Mouse (Mus musculus): Measurements from ENCODE around the gene Fam25c. TPM values are rescaled to one million over a fixed set of nuclear protein-coding genes. Genes with fewer than 3 reads are reported as not detected.
A peak's percentile ranks its signal among the peaks of the same experiment; 100 is the strongest.

Fam25c gene
- polyA plus RNA-seq, 1 experiment from 2014 or later = not detected

- H3K4me1 ChIP-seq = no peaks in the 10 kb centered on the region
- H3K9me3 ChIP-seq = no peaks in the 10 kb centered on the region
- ATAC-seq (replicated peaks) = peak; percentile 46; the same call in 1 of the 2 replicates
- H3K27ac ChIP-seq (replicated peaks) = no peak overlapping the region
- H3K4me2 ChIP-seq (replicated peaks) = no peak overlapping the region
- no peak overlapping the region for H3K9ac ChIP-seq (replicated peaks)
- 67% methylated on average over 12 of the region's 12 CpGs for WGBS
- H3K36me3 ChIP-seq = peaks cover 30% of the 10 kb centered on the region
- no peaks in the 10 kb centered on the region for H3K27me3 ChIP-seq
- no peak overlapping the region for H3K4me3 ChIP-seq
Measured at GRCm38 (mm10) chr14:34345771-34346566, 9.3 kb downstream of the Fam25c start.

GRCm38 (mm10) chr14:34344361-34344760 is 10.9 kb downstream of the Fam25c start:
- Histone ChIP-seq H3K4me2 (replicated peaks) (no peak overlapping the region), H3K27ac (replicated peaks) (no peak overlapping the region), H3K36me3 (peaks cover 43% of the 10 kb centered on the region), H3K4me1 (no peaks in the 10 kb centered on the region), H3K27me3 (no peaks in the 10 kb centered on the region), H3K4me3 (no peak overlapping the region), H3K9me3 (no peaks in the 10 kb centered on the region), H3K9ac (replicated peaks) (no peak overlapping the region)
- ATAC-seq (replicated peaks) = no peak
- WGBS = 65% methylated on average over 5 of the region's 5 CpGs

GRCm38 (mm10) chr14:34343078-34343477 is 12.2 kb downstream of the Fam25c start:
- H3K9me3 ChIP-seq = no peaks in the 10 kb centered on the region
- H3K9ac ChIP-seq (replicated peaks) = no peak overlapping the region
- H3K27ac ChIP-seq (replicated peaks) = no peak overlapping the region
- ATAC-seq (replicated peaks) = no peak
- H3K36me3 ChIP-seq = peaks cover 55% of the 10 kb centered on the region
- no peaks in the 10 kb centered on the region for H3K4me1 ChIP-seq
- 93% methylated on average over 4 of the region's 4 CpGs for WGBS
- H3K4me3 ChIP-seq = no peak overlapping the region
- H3K27me3 ChIP-seq = no peaks in the 10 kb centered on the region
- no peak overlapping the region for H3K4me2 ChIP-seq (replicated peaks)

- H3K4me1 ChIP-seq = no peaks in the 10 kb centered on the region
- no peak overlapping the region for H3K9ac ChIP-seq (replicated peaks)
- peaks cover 66% of the 10 kb centered on the region for H3K36me3 ChIP-seq
- no peaks in the 10 kb centered on the region for H3K9me3 ChIP-seq
- H3K27me3 ChIP-seq = no peaks in the 10 kb centered on the region
- no peak overlapping the region for H3K27ac ChIP-seq (replicated peaks)
- 92% methylated on average over 4 of the region's 4 CpGs for WGBS
- H3K4me3 ChIP-seq = no peak overlapping the region
- ATAC-seq (replicated peaks) = no peak
- no peak overlapping the region for H3K4me2 ChIP-seq (replicated peaks)
Measured at GRCm38 (mm10) chr14:34341993-34342392, 13.2 kb downstream of the Fam25c start.

- Histone ChIP-seq H3K4me2 (replicated peaks) (no peak overlapping the region), H3K9me3 (no peaks in the 10 kb centered on the region), H3K9ac (replicated peaks) (no peak overlapping the region), H3K36me3 (peaks cover 88% of the 10 kb centered on the region), H3K27ac (replicated peaks) (no peak overlapping the region), H3K27me3 (no peaks in the 10 kb centered on the region), H3K4me1 (no peaks in the 10 kb centered on the region), H3K4me3 (no peak overlapping the region)
- ATAC-seq (replicated peaks) = no peak
- WGBS = 43% methylated on average over 1 of the region's 1 CpGs
Measured at GRCm38 (mm10) chr14:34339446-34339845, 15.8 kb downstream of the Fam25c start.

- Histone ChIP-seq H3K9ac (replicated peaks) (no peak overlapping the region), H3K4me3 (no peak overlapping the region), H3K27me3 (no peaks in the 10 kb centered on the region), H3K4me2 (replicated peaks) (no peak overlapping the region), H3K36me3 (peaks cover 64% of the 10 kb centered on the region), H3K4me1 (peaks cover 10% of the 10 kb centered on the region), H3K27ac (replicated peaks) (peak overlapping the region; percentile 79), H3K9me3 (no peaks in the 10 kb centered on the region)
- WGBS = 56% methylated on average over 5 of the region's 5 CpGs
- peak; percentile 88 for ATAC-seq (replicated peaks)
Measured at GRCm38 (mm10) chr14:34332476-34332875, 22.8 kb downstream of the Fam25c start.

- H3K9me3 ChIP-seq = no peaks in the 10 kb centered on the region
- H3K27ac ChIP-seq (replicated peaks) = peak overlapping the region; percentile 79
- H3K9ac ChIP-seq (replicated peaks) = no peak overlapping the region
- H3K36me3 ChIP-seq = peaks cover 59% of the 10 kb centered on the region
- no peak overlapping the region for H3K4me2 ChIP-seq (replicated peaks)
- ATAC-seq (replicated peaks) = peak; percentile 78
- no peak overlapping the region for H3K4me3 ChIP-seq
- WGBS = 35% methylated on average over 3 of the region's 3 CpGs
- peaks cover 10% of the 10 kb centered on the region for H3K4me1 ChIP-seq
- H3K27me3 ChIP-seq = no peaks in the 10 kb centered on the region
Measured at GRCm38 (mm10) chr14:34331886-34332285, 23.3 kb downstream of the Fam25c start.

GRCm38 (mm10) chr14:34330657-34331158 is 24.5 kb downstream of the Fam25c start:
- WGBS = 65% methylated on average over 9 of the region's 9 CpGs
- Histone ChIP-seq H3K4me2 (replicated peaks) (no peak overlapping the region), H3K27ac (replicated peaks) (peak overlapping the region; percentile 46; the same call in 1 of the 2 replicates), H3K4me3 (no peak overlapping the region), H3K4me1 (peaks cover 10% of the 10 kb centered on the region), H3K27me3 (no peaks in the 10 kb centered on the region), H3K9ac (replicated peaks) (no peak overlapping the region), H3K9me3 (no peaks in the 10 kb centered on the region), H3K36me3 (peaks cover 58% of the 10 kb centered on the region)
- peak; percentile 47 for ATAC-seq (replicated peaks)

- 95% methylated on average over 1 of the region's 1 CpGs for WGBS
- ATAC-seq (replicated peaks) = no peak
- peaks cover 52% of the 10 kb centered on the region for H3K36me3 ChIP-seq
- H3K4me1 ChIP-seq = peaks cover 10% of the 10 kb centered on the region
- no peak overlapping the region for H3K4me3 ChIP-seq
- no peak overlapping the region for H3K4me2 ChIP-seq (replicated peaks)
- H3K9ac ChIP-seq (replicated peaks) = no peak overlapping the region
- H3K27ac ChIP-seq (replicated peaks) = no peak overlapping the region
- no peaks in the 10 kb centered on the region for H3K27me3 ChIP-seq
- H3K9me3 ChIP-seq = no peaks in the 10 kb centered on the region
Measured at GRCm38 (mm10) chr14:34327618-34328017, 27.6 kb downstream of the Fam25c start.

GRCm38 (mm10) chr14:34326606-34327005 is 28.6 kb downstream of the Fam25c start:
- H3K36me3 ChIP-seq = peaks cover 52% of the 10 kb centered on the region

GRCm38 (mm10) chr14:34323576-34324085 is 31.6 kb downstream of the Fam25c start:
- no peak for ATAC-seq (replicated peaks)
- Histone ChIP-seq H3K27me3 (no peaks in the 10 kb centered on the region), H3K9ac (replicated peaks) (no peak overlapping the region), H3K9me3 (no peaks in the 10 kb centered on the region), H3K4me1 (no peaks in the 10 kb centered on the region), H3K36me3 (peaks cover 52% of the 10 kb centered on the region), H3K27ac (replicated peaks) (no peak overlapping the region), H3K4me3 (no peak overlapping the region), H3K4me2 (replicated peaks) (no peak overlapping the region)
- 96% methylated on average over 5 of the region's 5 CpGs for WGBS

More at GRCm38 (mm10) chr14:34326606-34327005, 28.6 kb downstream of the Fam25c start:
- 92% methylated on average over 3 of the region's 3 CpGs for WGBS
- no peak for ATAC-seq (replicated peaks)
- Histone ChIP-seq H3K9me3 (no peaks in the 10 kb centered on the region), H3K27me3 (no peaks in the 10 kb centered on the region), H3K4me1 (peaks cover 2% of the 10 kb centered on the region; the same call in 1 of the 2 replicates), H3K4me3 (no peak overlapping the region), H3K27ac (replicated peaks) (no peak overlapping the region), H3K9ac (replicated peaks) (no peak overlapping the region), H3K4me2 (replicated peaks) (no peak overlapping the region)

- ATAC-seq (replicated peaks) = no peak
- Histone ChIP-seq H3K4me1 (peaks cover 19% of the 10 kb centered on the region), H3K9me3 (no peaks in the 10 kb centered on the region), H3K27ac (replicated peaks) (no peak overlapping the region), H3K9ac (replicated peaks) (no peak overlapping the region), H3K27me3 (no peaks in the 10 kb centered on the region), H3K36me3 (peaks cover 26% of the 10 kb centered on the region), H3K4me3 (no peak overlapping the region), H3K4me2 (replicated peaks) (no peak overlapping the region)
Measured at GRCm38 (mm10) chr14:34318113-34318512, 37.1 kb downstream of the Fam25c start.

Data from forebrain, embryonic 15.5 days (tissue).